Mouse (Mus musculus): ENCODE results near the gene Myo1b. TPM values are rescaled to one million over a fixed set of nuclear protein-coding genes. Genes with fewer than 3 reads are reported as not detected.

Gene Myo1b
- polyA plus RNA-seq, 1 experiment, result not detected

DNA sequence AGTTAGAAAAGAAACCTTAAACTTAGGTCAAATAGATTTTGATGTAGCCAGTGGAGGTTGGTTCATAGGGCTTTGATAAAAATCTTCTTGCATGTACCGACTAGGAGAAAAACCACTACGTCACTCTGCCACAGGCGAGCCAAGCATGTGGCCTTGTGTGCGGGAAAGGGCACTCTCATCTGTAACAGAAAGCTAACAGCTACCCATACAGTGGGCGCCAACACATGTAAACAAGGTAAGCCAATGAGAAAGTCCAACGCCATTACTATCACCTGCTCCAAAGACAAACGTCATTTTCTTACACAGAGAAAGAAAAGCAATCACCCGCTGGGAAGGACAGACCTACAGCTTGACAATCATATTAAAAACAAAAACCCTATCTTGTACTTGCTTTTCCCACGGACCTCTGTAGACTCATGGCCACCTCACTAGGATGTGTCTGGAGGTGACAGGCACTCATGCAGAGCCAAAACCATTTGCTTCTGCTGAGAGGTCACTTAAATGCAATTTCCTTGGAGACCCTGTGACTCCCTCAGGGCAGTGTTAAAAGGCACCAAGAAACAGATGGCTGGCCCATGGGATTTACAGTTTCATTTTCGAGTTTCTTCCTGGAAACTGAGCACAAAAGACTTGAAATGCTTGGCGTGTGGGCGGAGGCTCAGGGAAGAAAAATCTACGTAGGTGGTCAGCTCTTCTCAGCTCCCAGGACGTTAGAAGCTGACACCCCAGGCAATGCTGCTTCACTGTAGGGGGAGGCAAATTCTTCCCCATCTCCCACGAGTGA is 157.4 kb downstream of the Myo1b start:
- TF ChIP-seq TAL1 (IDR thresholded peaks at IDR 0.05; ENCODE audit: low read length) (no peak), GATA1 (IDR thresholded peaks at IDR 0.05; ENCODE audit: low read length) (no peak)
- Histone ChIP-seq H3K36me3 (ENCODE audit: control insufficient read depth) (no peaks in the 10 kb centered on the region; the same call in 1 of the 2 replicates), H3K4me1 (ENCODE audit: control insufficient read depth) (no peaks in the 10 kb centered on the region), H3K27me3 (ENCODE audit: control insufficient read depth) (no peaks in the 10 kb centered on the region), H3K9me3 (ENCODE audit: control insufficient read depth, low read length) (no peaks in the 10 kb centered on the region), H3K4me3 (replicated peaks) (no peak overlapping the region)

DNA sequence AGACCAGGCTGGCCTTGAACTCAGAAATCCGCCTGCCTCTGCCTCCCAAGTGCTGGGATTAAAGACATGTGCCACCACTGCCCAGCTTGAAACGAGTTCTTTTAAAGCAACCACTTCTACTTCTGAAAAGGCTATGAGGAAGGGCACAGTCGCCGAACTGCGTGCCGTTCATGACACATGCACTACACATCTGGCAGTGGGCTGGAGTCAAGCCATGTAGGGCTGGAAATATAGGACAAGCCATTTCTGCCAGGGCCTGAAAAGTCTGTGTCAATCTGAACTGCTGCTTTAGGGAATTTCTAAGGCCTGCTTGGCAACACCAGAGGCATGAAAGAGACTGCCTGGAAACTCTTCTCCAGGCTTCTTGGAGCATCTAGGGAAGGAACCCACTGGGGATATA is 162.2 kb downstream of the Myo1b start:
- no peaks in the 10 kb centered on the region; the same call in 1 of the 2 replicates for H3K36me3 ChIP-seq (ENCODE audit: control insufficient read depth)
- H3K4me1 ChIP-seq (ENCODE audit: control insufficient read depth), result no peaks in the 10 kb centered on the region
- H3K27me3 ChIP-seq (ENCODE audit: control insufficient read depth), result no peaks in the 10 kb centered on the region
- TF ChIP-seq TAL1 (IDR thresholded peaks at IDR 0.05; ENCODE audit: low read length) (no peak), GATA1 (IDR thresholded peaks at IDR 0.05; ENCODE audit: low read length) (no peak)
- H3K4me3 ChIP-seq (replicated peaks), result no peak overlapping the region
- H3K9me3 ChIP-seq (ENCODE audit: control insufficient read depth, low read length), result no peaks in the 10 kb centered on the region

DNA sequence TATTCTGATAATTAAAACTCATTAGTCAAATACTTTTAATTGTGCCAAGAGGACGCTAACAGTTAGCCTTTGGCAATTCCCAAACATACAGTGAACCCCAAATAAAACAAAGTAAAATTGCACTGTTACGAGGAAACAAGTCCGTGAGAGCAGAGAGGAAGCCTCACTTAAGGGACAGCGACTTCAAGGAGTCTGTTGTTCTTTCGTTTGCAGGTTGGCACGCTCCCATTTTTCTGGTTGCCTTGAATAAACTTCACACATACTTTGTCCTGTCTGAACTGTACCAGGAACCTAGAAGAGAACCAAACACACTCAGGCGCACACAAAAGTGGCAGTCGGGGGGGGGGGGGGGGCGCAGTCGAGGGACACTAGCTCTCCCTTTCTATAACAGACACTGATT is 164.9 kb downstream of the Myo1b start:
- Histone ChIP-seq H3K36me3 (ENCODE audit: control insufficient read depth) (no peaks in the 10 kb centered on the region; the same call in 1 of the 2 replicates), H3K4me1 (ENCODE audit: control insufficient read depth) (peaks cover 4% of the 10 kb centered on the region), H3K27me3 (ENCODE audit: control insufficient read depth) (no peaks in the 10 kb centered on the region), H3K4me3 (replicated peaks) (no peak overlapping the region), H3K9me3 (ENCODE audit: control insufficient read depth, low read length) (no peaks in the 10 kb centered on the region)
- TF ChIP-seq GATA1 (IDR thresholded peaks at IDR 0.05; ENCODE audit: low read length) (no peak), TAL1 (IDR thresholded peaks at IDR 0.05; ENCODE audit: low read length) (no peak)

DNA sequence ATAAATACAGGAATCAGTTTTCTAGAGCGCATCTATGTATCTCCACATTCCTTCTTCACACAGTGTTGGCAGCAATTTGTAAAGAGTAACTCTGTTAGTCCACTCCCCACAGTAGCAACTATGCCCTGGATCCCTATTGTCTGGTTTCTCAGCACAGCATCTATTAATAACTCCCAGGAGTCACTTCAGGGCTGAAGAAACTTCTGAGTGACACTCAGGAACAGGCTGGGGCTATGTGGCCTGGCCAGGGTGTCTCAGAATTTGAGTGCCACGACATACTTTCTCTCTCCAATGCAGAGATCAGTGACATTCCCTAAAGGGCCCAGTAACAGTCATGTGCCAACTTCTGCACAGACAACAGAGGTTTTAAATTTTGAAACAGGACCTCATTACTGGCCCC is 167.6 kb downstream of the Myo1b start:
- no peaks in the 10 kb centered on the region for H3K36me3 ChIP-seq (ENCODE audit: control insufficient read depth)
- H3K4me1 ChIP-seq (ENCODE audit: control insufficient read depth), result peaks cover 4% of the 10 kb centered on the region
- H3K27me3 ChIP-seq (ENCODE audit: control insufficient read depth), result no peaks in the 10 kb centered on the region
- no peak overlapping the region for H3K4me3 ChIP-seq (replicated peaks)
- no peak for TF ChIP-seq GATA1 (IDR thresholded peaks at IDR 0.05; ENCODE audit: low read length)
- no peaks in the 10 kb centered on the region for H3K9me3 ChIP-seq (ENCODE audit: control insufficient read depth, low read length)

DNA sequence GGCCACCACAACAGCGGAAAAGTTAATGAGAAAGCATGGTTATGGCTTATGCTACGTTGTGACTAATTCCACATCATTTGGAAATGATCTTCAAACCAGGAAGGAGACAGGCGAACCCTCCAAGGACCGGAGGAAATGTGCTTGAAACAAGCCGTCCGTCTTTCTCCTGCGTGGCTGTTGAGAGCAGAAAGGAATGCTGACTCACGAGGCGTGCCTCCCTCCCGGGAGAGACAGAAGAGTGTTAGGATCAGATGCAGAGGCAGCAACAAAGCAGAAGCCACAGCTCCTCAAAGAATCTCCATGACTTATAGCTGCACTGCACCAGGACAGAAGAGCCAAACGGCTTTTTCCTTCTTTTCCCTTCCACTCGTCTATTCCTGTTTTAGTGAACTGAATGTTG is 168.4 kb downstream of the Myo1b start:
- no peaks in the 10 kb centered on the region for H3K36me3 ChIP-seq (ENCODE audit: control insufficient read depth)
- no peaks in the 10 kb centered on the region for H3K27me3 ChIP-seq (ENCODE audit: control insufficient read depth)
- H3K4me1 ChIP-seq (ENCODE audit: control insufficient read depth), result peaks cover 4% of the 10 kb centered on the region
- no peak overlapping the region for H3K4me3 ChIP-seq (replicated peaks)
- no peaks in the 10 kb centered on the region for H3K9me3 ChIP-seq (ENCODE audit: control insufficient read depth, low read length)
- TF ChIP-seq TAL1 (IDR thresholded peaks at IDR 0.05; ENCODE audit: low read length), result no peak
- TF ChIP-seq GATA1 (IDR thresholded peaks at IDR 0.05; ENCODE audit: low read length), result no peak

DNA sequence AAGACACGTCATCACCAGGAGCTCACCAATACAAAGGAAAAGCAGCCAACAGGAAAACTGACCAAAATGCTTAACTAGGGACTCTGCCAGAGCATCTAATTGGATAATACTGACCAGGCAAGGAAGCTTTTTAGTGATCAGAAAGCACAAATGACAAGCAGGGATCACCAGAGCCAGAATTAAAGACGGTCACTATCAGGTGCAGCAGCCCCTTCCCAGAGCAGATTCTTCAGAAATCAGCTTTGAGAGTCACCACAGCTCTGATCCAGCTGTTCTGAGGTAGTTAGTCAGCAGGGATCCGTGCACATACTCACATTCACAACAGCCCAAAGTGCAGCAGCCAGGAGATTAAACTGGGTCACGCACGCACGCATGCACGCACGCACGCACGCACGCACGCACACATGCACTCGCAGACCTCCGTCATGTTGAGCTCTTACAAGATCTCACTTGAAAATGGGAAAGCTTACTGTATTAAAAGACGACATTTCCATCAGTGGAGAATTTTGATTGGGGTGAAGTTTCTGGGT is 169.1 kb downstream of the Myo1b start:
- no peaks in the 10 kb centered on the region for H3K9me3 ChIP-seq (ENCODE audit: control insufficient read depth, low read length)
- peaks cover 4% of the 10 kb centered on the region for H3K4me1 ChIP-seq (ENCODE audit: control insufficient read depth)
- no peaks in the 10 kb centered on the region for H3K36me3 ChIP-seq (ENCODE audit: control insufficient read depth)
- TF ChIP-seq TAL1 (IDR thresholded peaks at IDR 0.05; ENCODE audit: low read length), result no peak
- no peak for TF ChIP-seq GATA1 (IDR thresholded peaks at IDR 0.05; ENCODE audit: low read length)
- H3K27me3 ChIP-seq (ENCODE audit: control insufficient read depth), result no peaks in the 10 kb centered on the region
- no peak overlapping the region for H3K4me3 ChIP-seq (replicated peaks)

DNA sequence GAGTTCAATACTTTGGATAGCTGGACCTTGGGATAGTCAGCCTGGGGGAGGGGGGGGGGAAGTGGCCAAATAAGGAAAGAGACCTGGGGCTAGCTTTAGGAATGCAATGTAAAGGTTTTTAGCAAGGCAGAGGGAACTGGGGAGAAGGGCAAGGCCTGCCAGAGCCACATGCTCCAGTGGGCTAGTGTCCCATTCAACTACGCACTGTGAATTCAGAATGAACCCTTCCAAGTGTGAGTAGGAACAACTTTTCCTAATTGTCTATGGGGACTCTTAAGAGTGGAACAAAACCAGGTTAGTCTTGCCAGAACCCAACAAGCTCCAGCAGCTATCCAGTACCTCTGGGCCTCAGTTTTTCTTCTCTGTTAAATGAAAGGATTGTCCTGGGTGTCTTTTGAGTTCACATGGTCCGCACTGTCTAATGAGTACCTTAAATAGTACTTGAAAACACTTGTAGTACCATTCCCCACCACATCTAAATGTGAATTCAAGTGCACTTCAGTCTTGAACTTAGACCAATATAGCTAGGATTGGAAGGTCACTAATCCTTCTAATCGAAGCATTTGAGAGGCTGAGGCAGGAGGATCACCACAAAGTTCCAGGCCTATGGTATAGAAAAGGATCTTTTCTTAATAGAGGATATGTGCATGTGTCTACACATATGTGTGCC is 172.0 kb downstream of the Myo1b start:
- Histone ChIP-seq H3K36me3 (ENCODE audit: control insufficient read depth) (no peaks in the 10 kb centered on the region), H3K27me3 (ENCODE audit: control insufficient read depth) (no peaks in the 10 kb centered on the region), H3K4me1 (ENCODE audit: control insufficient read depth) (peaks cover 4% of the 10 kb centered on the region), H3K4me3 (replicated peaks) (no peak overlapping the region), H3K9me3 (ENCODE audit: control insufficient read depth, low read length) (no peaks in the 10 kb centered on the region)
- no peak for TF ChIP-seq TAL1 (IDR thresholded peaks at IDR 0.05; ENCODE audit: low read length)
- TF ChIP-seq GATA1 (IDR thresholded peaks at IDR 0.05; ENCODE audit: low read length), result no peak

DNA sequence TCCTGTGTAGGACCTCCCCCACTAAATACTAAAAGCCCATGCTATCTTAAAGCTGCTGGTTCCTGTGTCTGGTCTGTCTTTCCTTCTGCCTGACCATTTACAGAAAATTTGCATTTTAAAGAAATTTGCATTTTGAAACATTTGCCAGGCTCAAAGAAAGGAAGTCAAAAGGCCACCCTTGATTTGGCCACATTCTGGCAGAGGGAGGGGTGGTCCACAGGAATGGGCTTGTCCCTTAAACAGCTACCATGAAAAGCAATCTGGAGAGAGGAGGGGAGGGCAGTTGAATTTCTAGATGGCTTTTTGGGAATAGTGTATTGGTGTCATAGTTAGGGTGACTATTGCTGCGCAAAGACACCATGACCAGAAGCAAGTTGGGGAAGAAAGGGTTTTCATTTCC is 173.3 kb downstream of the Myo1b start:
- Histone ChIP-seq H3K36me3 (ENCODE audit: control insufficient read depth) (no peaks in the 10 kb centered on the region), H3K4me1 (ENCODE audit: control insufficient read depth) (peaks cover 3% of the 10 kb centered on the region), H3K9me3 (ENCODE audit: control insufficient read depth, low read length) (no peaks in the 10 kb centered on the region), H3K4me3 (replicated peaks) (no peak overlapping the region), H3K27me3 (ENCODE audit: control insufficient read depth) (no peaks in the 10 kb centered on the region)
- TF ChIP-seq GATA1 (IDR thresholded peaks at IDR 0.05; ENCODE audit: low read length), result no peak
- TF ChIP-seq TAL1 (IDR thresholded peaks at IDR 0.05; ENCODE audit: low read length), result no peak

DNA sequence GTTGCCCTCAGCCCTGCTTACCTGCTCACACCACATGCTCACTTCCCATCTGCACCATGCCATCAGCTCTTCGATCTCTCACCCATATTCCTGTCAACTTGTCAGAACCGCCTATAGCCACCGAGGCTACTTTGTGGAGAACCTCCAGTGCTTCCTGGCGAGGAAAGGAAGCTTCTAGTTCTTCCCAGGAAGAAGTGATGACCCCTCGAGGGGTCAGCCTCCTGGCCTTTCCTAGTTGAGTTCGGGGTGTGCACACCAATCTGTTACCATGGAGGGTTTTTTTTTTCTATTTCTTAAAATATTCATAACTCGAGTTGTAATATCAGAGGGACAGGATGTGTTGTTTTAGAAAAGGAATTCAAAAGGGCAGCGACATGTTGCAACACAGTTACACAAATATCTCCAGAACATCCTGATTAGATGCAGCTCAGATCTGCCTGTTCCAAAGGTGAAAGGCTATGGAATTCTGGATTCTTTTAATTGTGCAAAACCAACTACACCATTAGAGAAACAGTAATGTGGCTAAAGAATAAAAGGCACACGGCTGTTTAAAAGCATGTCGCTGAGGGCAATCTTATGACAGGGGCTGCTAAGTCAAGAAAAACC is 175.1 kb downstream of the Myo1b start:
- Histone ChIP-seq H3K4me3 (replicated peaks) (no peak overlapping the region), H3K4me1 (ENCODE audit: control insufficient read depth) (no peaks in the 10 kb centered on the region), H3K27me3 (ENCODE audit: control insufficient read depth) (no peaks in the 10 kb centered on the region), H3K36me3 (ENCODE audit: control insufficient read depth) (no peaks in the 10 kb centered on the region), H3K9me3 (ENCODE audit: control insufficient read depth, low read length) (no peaks in the 10 kb centered on the region)
- TF ChIP-seq TAL1 (IDR thresholded peaks at IDR 0.05; ENCODE audit: low read length) (no peak), GATA1 (IDR thresholded peaks at IDR 0.05; ENCODE audit: low read length) (no peak)
